Mouse (Mus musculus): Measurements from ENCODE around the gene Adipoq.

- TF ChIP-seq CTCF (IDR thresholded peaks at IDR 0.05; ENCODE audit: low read depth, low read length) (no peak), POLR2A (IDR thresholded peaks at IDR 0.05; ENCODE audit: borderline replicate concordance, low read depth, low read length) (no peak)
Observed at GRCm38 (mm10) chr16:23136406-23136970, 9.8 kb upstream of the Adipoq start.
